7 mouse cellular contexts compared by ENCODE assay signal in genomic region chr9:66510351-66510841, GRCm38 (mm10). TPM values are rescaled to one million over a fixed set of nuclear protein-coding genes. Genes with fewer than 3 reads are reported as not detected.
DNase-seq lines count a peak whose midpoint lies in the region; ATAC-seq and TF ChIP-seq lines count a peak whose summit lies in the region.

No protein-coding gene starts in this region.

- no peaks in the 10 kb centered on the region for H3K9me3 ChIP-seq in E14TG2a.4 (ENCODE audit: low read length)
- H3K9me3 ChIP-seq in forebrain, embryonic 13.5 days (replicated peaks) = no peaks in the 10 kb centered on the region
- no peaks in the 10 kb centered on the region for H3K9me3 ChIP-seq in limb, embryonic 10.5 days (replicated peaks)
- H3K9me3 ChIP-seq in stomach, embryonic 16.5 days (replicated peaks; ENCODE audit: control insufficient read depth, low read length) = no peaks in the 10 kb centered on the region

- H3K27ac ChIP-seq in forebrain, embryonic 13.5 days = peak overlapping the region; percentile 97
- H3K27ac ChIP-seq in limb, embryonic 10.5 days = peak overlapping the region; percentile 93
- H3K27ac ChIP-seq in stomach, embryonic 16.5 days (ENCODE audit: low read length) = peak overlapping the region; percentile 98; the same call in 1 of the 2 replicates

- DNase-seq in B cell, adult 2 months = peak; percentile 39 to 56
- DNase-seq in limb, embryonic 10.5 days (ENCODE audit: low spot score) = no peak
- no peak for DNase-seq in thymus, adult 18-20 months
- no peak for DNase-seq in retina, embryonic 14.5 days (ENCODE audit: low spot score)

- H3K9ac ChIP-seq in forebrain, embryonic 13.5 days = peak overlapping the region; percentile 30
- H3K9ac ChIP-seq in stomach, embryonic 16.5 days (ENCODE audit: low read length) = 0 out of 2 replicates have a peak overlapping the region, but pooled peaks have one; percentile 4

- 66% methylated on average over 7 of the region's 7 CpGs for WGBS in forebrain, embryonic 13.5 days
- WGBS in limb, embryonic 10.5 days = 76% methylated on average over 7 of the region's 7 CpGs
- 80% methylated on average over 7 of the region's 7 CpGs for WGBS in stomach, embryonic 16.5 days

- peak overlapping the region; percentile 98 for H3K4me3 ChIP-seq in E14TG2a.4 (replicated peaks; ENCODE audit: low read length)
- H3K4me3 ChIP-seq in forebrain, embryonic 13.5 days = no peak overlapping the region
- no peak overlapping the region; the same call in 1 of the 2 replicates for H3K4me3 ChIP-seq in limb, embryonic 10.5 days
- H3K4me3 ChIP-seq in stomach, embryonic 16.5 days (replicated peaks; ENCODE audit: low read length) = no peak overlapping the region

- H3K4me2 ChIP-seq in forebrain, embryonic 13.5 days = peak overlapping the region; percentile 97
- H3K4me2 ChIP-seq in stomach, embryonic 16.5 days (ENCODE audit: low read depth, low read length) = no peak overlapping the region

- peaks cover 67% of the 10 kb centered on the region for H3K4me1 ChIP-seq in E14TG2a.4 (replicated peaks; ENCODE audit: low read depth, low read length)
- peaks cover 54% of the 10 kb centered on the region for H3K4me1 ChIP-seq in forebrain, embryonic 13.5 days
- peaks cover 33% of the 10 kb centered on the region for H3K4me1 ChIP-seq in limb, embryonic 10.5 days
- H3K4me1 ChIP-seq in stomach, embryonic 16.5 days (ENCODE audit: control insufficient read depth, insufficient read depth, low read length) = peaks cover 36% of the 10 kb centered on the region

- TF ChIP-seq CTCF in E14TG2a.4 (conservative IDR thresholded peaks at IDR 0.05; ENCODE audit: low read length) = no peak

- no peak for ATAC-seq in forebrain, embryonic 13.5 days
- ATAC-seq in stomach, embryonic 16.5 days (ENCODE audit: insufficient read depth, low FRiP score) = no peak

- H3K27me3 ChIP-seq in E14TG2a.4 (ENCODE audit: insufficient read depth, low read length) = no peaks in the 10 kb centered on the region
- no peaks in the 10 kb centered on the region for H3K27me3 ChIP-seq in forebrain, embryonic 13.5 days
- H3K27me3 ChIP-seq in limb, embryonic 10.5 days (ENCODE audit: low read depth, poor library complexity, severe bottlenecking) = no peaks in the 10 kb centered on the region
- no peaks in the 10 kb centered on the region for H3K27me3 ChIP-seq in stomach, embryonic 16.5 days (ENCODE audit: control insufficient read depth, insufficient read depth, low read length)

- peaks cover 38% of the 10 kb centered on the region for H3K36me3 ChIP-seq in E14TG2a.4 (ENCODE audit: insufficient read depth, low read length)
- peaks cover 56% of the 10 kb centered on the region for H3K36me3 ChIP-seq in forebrain, embryonic 13.5 days (ENCODE audit: poor library complexity, severe bottlenecking)
- H3K36me3 ChIP-seq in limb, embryonic 10.5 days = peaks cover 69% of the 10 kb centered on the region
- 0 out of 2 replicates have a peak, but pooled peaks cover 4% of the 10 kb centered on the region for H3K36me3 ChIP-seq in stomach, embryonic 16.5 days (ENCODE audit: control insufficient read depth, insufficient read depth, low read length)

RNA-seq across cellular contexts. Expression of gene Fbxl22, which starts 4.0 kb away (rescaled TPM):
- polyA plus RNA-seq in forebrain, embryonic 13.5 days (2015; fragmentation: Nextera tagmentation; extraction: Ambion mirVana) = 2.5 and 2.6 TPM in 2 replicates
- 1.2 and 1.3 TPM in 2 replicates for polyA plus RNA-seq in limb, embryonic 10.5 days (2016; fragmentation: Nextera tagmentation; extraction: Ambion mirVana)
- polyA plus RNA-seq in stomach, embryonic 16.5 days (2015; fragmentation: Nextera tagmentation; extraction: Ambion mirVana) = 26.6 and 27.1 TPM in 2 replicates

Comparison
In these comparisons a context has a peak if more than half of its experiments do, and no peak if none do; other contexts are left out.
1. DNase-seq: peak in B cell, adult 2 months (2 of 2); none in limb, embryonic 10.5 days (single experiment), thymus, adult 18-20 months (0 of 2) and retina, embryonic 14.5 days (single experiment).
2. Peak in every context shown above with its lines, with median percentiles within 50 percentile points of each other: H3K27ac ChIP-seq.